Mouse (Mus musculus) kidney, postnatal 25 days (tissue): ENCODE results near the gene Ryr1.
"Not testable (repeated sequence)": the region's sequence is repeated elsewhere in the genome, so short reads cannot be mapped to it uniquely, and the experiment has no call there.

Source experiments
- DNase-seq, 2 experiments: peaks; one replicate each; pipeline ENCODE4 v3.0.0; 2021; ENCODE audit warnings: mixed read lengths in 2 of 2

The Ryr1 gene

GRCm38 (mm10) chr7:28983849-28984248, 141.1 kb downstream of the Ryr1 start:
- no peak for DNase-seq

GRCm38 (mm10) chr7:28983141-28983564, 141.8 kb downstream of the Ryr1 start:
- DNase-seq: peak in 1 of 2 experiments; percentile 44

- peak in 1 of 2 experiments; percentile 57 for DNase-seq
Observed at GRCm38 (mm10) chr7:28982274-28983013, 142.5 kb downstream of the Ryr1 start.

- DNase-seq: peak; percentile 98 to 99
Observed at GRCm38 (mm10) chr7:28981651-28982273, 143.2 kb downstream of the Ryr1 start, which contains the start of the genes Eif3k and Map4k1. Gene Eif3k, minus strand, starts transcription at chr7:28981864. Gene Map4k1, plus strand, starts transcription at chr7:28982050.

GRCm38 (mm10) chr7:28977556-28977955, 147.4 kb downstream of the Ryr1 start:
- DNase-seq: peak; percentile 81 to 89

GRCm38 (mm10) chr7:28973025-28973424, 152.0 kb downstream of the Ryr1 start:
- DNase-seq: peak in 1 of 2 experiments; percentile 44

- DNase-seq: peak; percentile 84 to 90
Observed at GRCm38 (mm10) chr7:28972542-28972985, 152.4 kb downstream of the Ryr1 start.

- peak; percentile 56 to 78 for DNase-seq
Observed at GRCm38 (mm10) chr7:28971770-28972269, 153.2 kb downstream of the Ryr1 start.

- no peak for DNase-seq
Observed at GRCm38 (mm10) chr7:28971029-28971428, 153.9 kb downstream of the Ryr1 start.

GRCm38 (mm10) chr7:28969672-28970394, 155.1 kb downstream of the Ryr1 start:
- peak; percentile 39 to 76 for DNase-seq

GRCm38 (mm10) chr7:28969271-28969670, 155.7 kb downstream of the Ryr1 start:
- no peak for DNase-seq

GRCm38 (mm10) chr7:28968120-28968519, 156.9 kb downstream of the Ryr1 start:
- not testable (repeated sequence) for DNase-seq

- DNase-seq: peak in 1 of 2 experiments; percentile 42
Observed at GRCm38 (mm10) chr7:28966751-28967505, 158.1 kb downstream of the Ryr1 start.

GRCm38 (mm10) chr7:28966181-28966580, 158.8 kb downstream of the Ryr1 start:
- no peak for DNase-seq

- DNase-seq: no peak
Observed at GRCm38 (mm10) chr7:28965346-28965840, 159.6 kb downstream of the Ryr1 start.

- DNase-seq: no peak
Observed at GRCm38 (mm10) chr7:28963399-28963923, 161.5 kb downstream of the Ryr1 start.

GRCm38 (mm10) chr7:28961927-28962670, 162.9 kb downstream of the Ryr1 start, which contains the start of gene Actn4:
Gene Actn4, minus strand, starts transcription at chr7:28962340.
- DNase-seq: peak; percentile 99 to 100

GRCm38 (mm10) chr7:28961584-28961926, 163.4 kb downstream of the Ryr1 start:
- no peak for DNase-seq

- DNase-seq: peak; percentile 32 to 70
Observed at GRCm38 (mm10) chr7:28960354-28961046, 164.5 kb downstream of the Ryr1 start.

- peak; percentile 19 to 53 for DNase-seq
Observed at GRCm38 (mm10) chr7:28959505-28960045, 165.4 kb downstream of the Ryr1 start.
